Mouse (Mus musculus) embryonic facial prominence, embryonic 11.5 days (tissue): ENCODE results near the gene Pdcd6ip. TPM values are rescaled to one million over a fixed set of nuclear protein-coding genes. Genes with fewer than 3 reads are reported as not detected.
"Not testable (repeated sequence)": the region's sequence is repeated elsewhere in the genome, so short reads cannot be mapped to it uniquely, and the experiment has no call there.

ENCODE experiments used
- ATAC-seq: fragments of 200-750 bp; cut with Nextera tagmentation; replicated peaks from 2 replicates; pipeline ENCODE4 v1.8.0; 2017; ENCODE audit warnings: low read depth; ENCODE audit not compliant: insufficient number of reproducible peaks, low FRiP score, low TSS enrichment
- DNase-seq: peaks from one replicate; pipeline ENCODE4 v3.0.0-alpha.2; 2015; ENCODE audit warnings: low spot score
- H3K27ac ChIP-seq: fragments of 300-500 bp; sonication (generic); replicated peaks from 2 replicates; pipeline ENCODE4 v1.5.1; 2014; ENCODE audit warnings: mild to moderate bottlenecking, low read depth, low read length, control low read depth
- H3K27me3 ChIP-seq: fragments of 300-500 bp; sonication (generic); 2 replicates; pipeline ENCODE4 v1.6.1; 2014; ENCODE audit warnings: mild to moderate bottlenecking, low read length, moderate library complexity, mixed read lengths; ENCODE audit not compliant: control insufficient read depth, insufficient read depth
- H3K36me3 ChIP-seq: fragments of 300-500 bp; sonication (generic); replicated peaks from 2 replicates; pipeline ENCODE4 v1.6.1; 2014; ENCODE audit warnings: low read depth, mild to moderate bottlenecking, low read length, moderate library complexity, mixed read lengths; ENCODE audit not compliant: control insufficient read depth, insufficient read depth
- H3K4me1 ChIP-seq: fragments of 300-500 bp; sonication (generic); 2 replicates; pipeline ENCODE4 v1.6.1; 2014; ENCODE audit warnings: low read length, mixed read lengths; ENCODE audit not compliant: control insufficient read depth, insufficient read depth
- H3K4me2 ChIP-seq: fragments of 300-500 bp; sonication (generic); 2 replicates; pipeline ENCODE4 v1.6.1; 2014; ENCODE audit warnings: low read depth, mild to moderate bottlenecking, control low read depth, low read length, moderate library complexity
- H3K4me3 ChIP-seq: fragments of 300-500 bp; sonication (generic); 2 replicates; pipeline ENCODE4 v1.5.1; 2014; ENCODE audit warnings: low read depth, low read length, control low read depth
- H3K9ac ChIP-seq: fragments of 300-500 bp; sonication (generic); replicated peaks from 2 replicates; pipeline ENCODE4 v1.6.1; 2014; ENCODE audit warnings: mild to moderate bottlenecking, control low read depth, low read length
- H3K9me3 ChIP-seq: fragments of 300-500 bp; sonication (generic); replicated peaks from 2 replicates; pipeline ENCODE4 v1.6.1; 2016; ENCODE audit warnings: mild to moderate bottlenecking, low read length, inconsistent platforms, mixed read lengths; ENCODE audit not compliant: control insufficient read depth
- WGBS: fragments of 180-500 bp; shearing (Covaris S2); extraction: QIAGEN DNeasy Blood & Tissue Kit; methylation state at CpG from one replicate; pipeline ENCODE4 v1.1.7; 2014; 5-methylcytosine and 5-hydroxymethylcytosine counted together
- polyA plus RNA-seq: library from polyadenylated mRNA; unstranded; fragments of >200 nt; fragmentation: Nextera tagmentation; extraction: Ambion mirVana; gene quantifications from 2 replicates; pipeline ENCODE4 v1.2.1, GENCODE M21; 2014

The Pdcd6ip gene
- polyA plus RNA-seq, 1 experiment from 2014 or later = 46.1 TPM

GRCm38 (mm10) chr9:113738941-113739340, 30.9 kb upstream of the Pdcd6ip start:
- no peaks in the 10 kb centered on the region for H3K9me3 ChIP-seq
- H3K27ac ChIP-seq = no peak overlapping the region
- H3K4me2 ChIP-seq = no peak overlapping the region
- no peak for ATAC-seq
- no peaks in the 10 kb centered on the region for H3K36me3 ChIP-seq
- WGBS = 84% methylated on average over 6 of the region's 6 CpGs
- no peaks in the 10 kb centered on the region for H3K27me3 ChIP-seq
- no peaks in the 10 kb centered on the region for H3K4me1 ChIP-seq
- no peak overlapping the region for H3K4me3 ChIP-seq
- DNase-seq = no peak
- no peak overlapping the region for H3K9ac ChIP-seq

- Histone ChIP-seq H3K4me1 (no peaks in the 10 kb centered on the region), H3K9me3 (no peaks in the 10 kb centered on the region), H3K36me3 (no peaks in the 10 kb centered on the region), H3K9ac (no peak overlapping the region), H3K4me3 (no peak overlapping the region), H3K27ac (no peak overlapping the region), H3K4me2 (no peak overlapping the region), H3K27me3 (no peaks in the 10 kb centered on the region)
- 58% methylated on average over 9 of the region's 9 CpGs for WGBS
- no peak for DNase-seq
- ATAC-seq = no peak
These were observed 30.0 kb upstream of the Pdcd6ip start for GRCm38 (mm10) chr9:113738021-113738420.

GRCm38 (mm10) chr9:113735920-113736319, 27.9 kb upstream of the Pdcd6ip start:
- DNase-seq (no peak), ATAC-seq (0 out of 2 replicates have a peak, but pooled peaks have one; percentile 16)
- H3K9me3 ChIP-seq = no peaks in the 10 kb centered on the region
- H3K27me3 ChIP-seq = no peaks in the 10 kb centered on the region
- H3K4me2 ChIP-seq = no peak overlapping the region
- no peaks in the 10 kb centered on the region for H3K36me3 ChIP-seq
- no peak overlapping the region for H3K9ac ChIP-seq
- H3K4me3 ChIP-seq = no peak overlapping the region
- H3K27ac ChIP-seq = no peak overlapping the region
- no peaks in the 10 kb centered on the region for H3K4me1 ChIP-seq

GRCm38 (mm10) chr9:113731540-113731939, 23.5 kb upstream of the Pdcd6ip start:
- Histone ChIP-seq H3K9me3 (no peaks in the 10 kb centered on the region), H3K27me3 (no peaks in the 10 kb centered on the region), H3K36me3 (no peaks in the 10 kb centered on the region), H3K4me3 (no peak overlapping the region), H3K4me2 (no peak overlapping the region), H3K9ac (no peak overlapping the region), H3K4me1 (no peaks in the 10 kb centered on the region), H3K27ac (no peak overlapping the region)
- WGBS = 84% methylated on average over 3 of the region's 3 CpGs
- ATAC-seq (no peak), DNase-seq (no peak)

GRCm38 (mm10) chr9:113726991-113727680, 19.1 kb upstream of the Pdcd6ip start:
- 89% methylated on average over 18 of the region's 18 CpGs for WGBS
- Histone ChIP-seq H3K9ac (no peak overlapping the region), H3K9me3 (no peaks in the 10 kb centered on the region), H3K27me3 (no peaks in the 10 kb centered on the region), H3K4me2 (no peak overlapping the region), H3K4me1 (no peaks in the 10 kb centered on the region), H3K36me3 (no peaks in the 10 kb centered on the region), H3K27ac (no peak overlapping the region), H3K4me3 (no peak overlapping the region)
- ATAC-seq = no peak
- DNase-seq = no peak

GRCm38 (mm10) chr9:113726131-113726530, 18.1 kb upstream of the Pdcd6ip start:
- Histone ChIP-seq H3K9me3 (no peaks in the 10 kb centered on the region), H3K27ac (no peak overlapping the region), H3K4me2 (no peak overlapping the region), H3K36me3 (no peaks in the 10 kb centered on the region), H3K27me3 (no peaks in the 10 kb centered on the region), H3K4me1 (no peaks in the 10 kb centered on the region), H3K9ac (no peak overlapping the region), H3K4me3 (no peak overlapping the region)
- WGBS = 70% methylated on average over 3 of the region's 3 CpGs
- DNase-seq = no peak
- no peak for ATAC-seq

- not testable (repeated sequence) for H3K36me3 ChIP-seq, DNase-seq, H3K27ac ChIP-seq, H3K4me1 ChIP-seq, H3K4me3 ChIP-seq, H3K27me3 ChIP-seq, ATAC-seq, H3K4me2 ChIP-seq, H3K9me3 ChIP-seq, H3K9ac ChIP-seq
- WGBS = 89% methylated on average over 5 of the region's 5 CpGs
These were observed 17.6 kb upstream of the Pdcd6ip start for GRCm38 (mm10) chr9:113725609-113726008.

- no peak for DNase-seq
- WGBS = 87% methylated on average over 15 of the region's 15 CpGs
- no peak for ATAC-seq
These were observed 16.6 kb upstream of the Pdcd6ip start for GRCm38 (mm10) chr9:113724646-113725045.

More at GRCm38 (mm10) chr9:113724646-113725045, 16.6 kb upstream of the Pdcd6ip start:
- Histone ChIP-seq H3K36me3 (no peaks in the 10 kb centered on the region), H3K4me1 (no peaks in the 10 kb centered on the region), H3K27me3 (no peaks in the 10 kb centered on the region), H3K4me3 (no peak overlapping the region), H3K9me3 (no peaks in the 10 kb centered on the region), H3K4me2 (no peak overlapping the region), H3K27ac (no peak overlapping the region), H3K9ac (no peak overlapping the region)
